ENCODE assay signal across 9 mouse cellular contexts in the genomic region with DNA sequence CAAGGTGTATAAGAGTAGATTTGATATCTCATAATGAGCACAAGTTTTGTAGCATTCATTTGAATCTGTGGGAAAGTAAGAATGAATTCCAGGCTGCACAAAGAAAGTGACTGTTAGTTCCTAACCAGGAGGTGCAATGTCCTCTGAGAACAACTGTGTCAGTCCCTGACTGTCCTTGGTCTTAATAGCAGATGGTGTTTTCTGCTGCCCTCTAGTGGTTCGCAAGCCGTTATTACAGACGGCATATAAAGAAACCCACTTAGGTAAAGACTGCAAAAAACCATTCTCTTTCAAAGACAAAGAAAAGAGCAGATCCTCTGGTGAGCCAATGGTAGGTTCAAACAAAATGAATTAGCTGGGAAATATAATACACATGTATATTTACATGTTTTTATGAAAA. TPM values are rescaled to one million over a fixed set of nuclear protein-coding genes. Genes with fewer than 3 reads are reported as not detected.
A peak's percentile ranks its signal among the peaks of the same experiment; 100 is the strongest.
DNase-seq lines count a peak whose midpoint lies in the region; ATAC-seq and TF ChIP-seq lines count a peak whose summit lies in the region.
"Had no signal": no experiment of that assay in that cellular context is flagged by ENCODE, and none has a peak within 500 bp of the region (broad histone marks: within the 10 kb centered on the region; RNA-seq: fewer than 3 reads in every experiment).

No protein-coding gene starts in this region.

- no peaks in the 10 kb centered on the region for H3K4me1 ChIP-seq in thymus, adult 2 months (replicated peaks; ENCODE audit: control insufficient read depth, insufficient read depth, low read length)
- H3K4me1 ChIP-seq in embryonic facial prominence, embryonic 10.5 days: no peaks in the 10 kb centered on the region
- no peaks in the 10 kb centered on the region for H3K4me1 ChIP-seq in intestine, embryonic 16.5 days (ENCODE audit: control insufficient read depth, insufficient read depth, low read length)
- no peaks in the 10 kb centered on the region for H3K4me1 ChIP-seq in stomach, embryonic 14.5 days (ENCODE audit: control insufficient read depth, insufficient read depth, low read length)

- TF ChIP-seq CTCF in thymus, adult 2 months (IDR thresholded peaks at IDR 0.05; ENCODE audit: borderline replicate concordance, control insufficient read depth, extremely low read depth, insufficient read depth, low read length, poor library complexity): no peak

- 0% methylated on average over 3 of the region's 3 CpGs for WGBS in thymus, adult 2 months
- 4% methylated on average over 3 of the region's 3 CpGs for WGBS in embryonic facial prominence, embryonic 10.5 days
- WGBS in intestine, embryonic 16.5 days: 1% methylated on average over 3 of the region's 3 CpGs
- WGBS in stomach, embryonic 14.5 days: 3% methylated on average over 3 of the region's 3 CpGs

- no peak overlapping the region for H3K27ac ChIP-seq in thymus, adult 2 months (ENCODE audit: control insufficient read depth, insufficient read depth, low read length)
- no peak overlapping the region for H3K27ac ChIP-seq in embryonic facial prominence, embryonic 10.5 days (replicated peaks)
- H3K27ac ChIP-seq in intestine, embryonic 16.5 days (ENCODE audit: low read length): no peak overlapping the region
- no peak overlapping the region for H3K27ac ChIP-seq in stomach, embryonic 14.5 days (ENCODE audit: low read length)

- peak; percentile 28 for DNase-seq in thymus, adult 2 months
- no peak for DNase-seq in thymus, adult 18-20 months
- peak; percentile 6 for DNase-seq in adrenal gland, adult 8-10 months
- peak; percentile 39 for DNase-seq in embryonic facial prominence, embryonic 10.5 days (ENCODE audit: low spot score)
- peak; percentile 59 for DNase-seq in lung, postnatal 36 days

- H3K4me2 ChIP-seq in intestine, embryonic 16.5 days (ENCODE audit: low read depth, low read length): no peak overlapping the region
- no peak overlapping the region for H3K4me2 ChIP-seq in stomach, embryonic 14.5 days (replicated peaks; ENCODE audit: low read depth, low read length)

- no peak overlapping the region for H3K4me3 ChIP-seq in thymus, adult 2 months (ENCODE audit: control insufficient read depth, insufficient read depth, low read length)
- no peak overlapping the region for H3K4me3 ChIP-seq in embryonic facial prominence, embryonic 10.5 days
- no peak overlapping the region for H3K4me3 ChIP-seq in intestine, embryonic 16.5 days (ENCODE audit: low read length)
- H3K4me3 ChIP-seq in stomach, embryonic 14.5 days (ENCODE audit: low read depth, low read length): no peak overlapping the region

- TF ChIP-seq POLR2A in thymus, adult 2 months (IDR thresholded peaks at IDR 0.05; ENCODE audit: control insufficient read depth, extremely low read depth, insufficient read depth, low read length, poor library complexity): no peak

- peak; percentile 64; the same call in 1 of the 2 replicates for ATAC-seq in intestine, embryonic 16.5 days
- ATAC-seq in stomach, embryonic 14.5 days (ENCODE audit: insufficient number of reproducible peaks, insufficient read depth, low FRiP score, low read depth): 0 out of 2 replicates have a peak, but pooled peaks have one; percentile 58

- no peak overlapping the region for H3K9ac ChIP-seq in intestine, embryonic 16.5 days (ENCODE audit: low read depth, low read length)
- no peak overlapping the region for H3K9ac ChIP-seq in stomach, embryonic 14.5 days (replicated peaks; ENCODE audit: low read depth, low read length)

- H3K36me3 ChIP-seq in thymus, adult 2 months (ENCODE audit: control insufficient read depth, insufficient read depth, low read length): no peaks in the 10 kb centered on the region
- no peaks in the 10 kb centered on the region for H3K36me3 ChIP-seq in embryonic facial prominence, embryonic 10.5 days (replicated peaks)
- no peaks in the 10 kb centered on the region for H3K36me3 ChIP-seq in intestine, embryonic 16.5 days (ENCODE audit: control insufficient read depth, insufficient read depth, low read length)
- peaks cover 9% of the 10 kb centered on the region; the same call in 1 of the 2 replicates for H3K36me3 ChIP-seq in stomach, embryonic 14.5 days (ENCODE audit: control insufficient read depth, insufficient read depth, low read length)

- H3K27me3 ChIP-seq in thymus, adult 2 months (ENCODE audit: control insufficient read depth, insufficient read depth, low read length): no peaks in the 10 kb centered on the region
- H3K27me3 ChIP-seq in embryonic facial prominence, embryonic 10.5 days (replicated peaks; ENCODE audit: low read depth, poor library complexity, severe bottlenecking): no peaks in the 10 kb centered on the region
- no peaks in the 10 kb centered on the region for H3K27me3 ChIP-seq in intestine, embryonic 16.5 days (replicated peaks; ENCODE audit: control insufficient read depth, insufficient read depth, low read length)
- H3K27me3 ChIP-seq in stomach, embryonic 14.5 days (ENCODE audit: control insufficient read depth, insufficient read depth, low read length): no peaks in the 10 kb centered on the region

- H3K9me3 ChIP-seq in embryonic facial prominence, embryonic 10.5 days: no peaks in the 10 kb centered on the region
- no peaks in the 10 kb centered on the region for H3K9me3 ChIP-seq in intestine, embryonic 16.5 days (ENCODE audit: control insufficient read depth, low read length)
- H3K9me3 ChIP-seq in stomach, embryonic 14.5 days (ENCODE audit: control insufficient read depth, low read depth, low read length): no peaks in the 10 kb centered on the region

RNA-seq across cellular contexts. Expression of gene Gucy1b1, which starts 45.3 kb away (rescaled TPM):
- 1.2 TPM in 2 replicates for polyA plus RNA-seq in thymus, adult 2 months (2012; rRNA removed)
- 10 to 100 TPM in 3 of 4 experiments, 1 to 10 TPM in 1; 8.1 to 12.4 (median 10.6) TPM for total RNA-seq in adrenal gland, adult 8-10 months (2022)
- polyA plus RNA-seq in embryonic facial prominence, embryonic 10.5 days (2016; fragmentation: Nextera tagmentation; extraction: Ambion mirVana): 3.2 and 3.5 TPM in 2 replicates
- polyA plus RNA-seq in intestine, embryonic 16.5 days (2015; fragmentation: Nextera tagmentation; extraction: Ambion mirVana): 55.3 and 59.7 TPM in 2 replicates
- polyA plus RNA-seq in stomach, embryonic 14.5 days (2014; fragmentation: Nextera tagmentation; extraction: Ambion mirVana): 64.6 and 69.3 TPM in 2 replicates

RNA-seq across cellular contexts. Expression of gene Asic5, which starts 47.1 kb away (rescaled TPM):
- polyA plus RNA-seq in thymus, adult 2 months (2012; rRNA removed): 0.08 and 0.20 TPM in 2 replicates
- total RNA-seq in adrenal gland, adult 8-10 months (2022): not detected
- polyA plus RNA-seq in embryonic facial prominence, embryonic 10.5 days (2016; fragmentation: Nextera tagmentation; extraction: Ambion mirVana): not detected in 2 replicates
- polyA plus RNA-seq in intestine, embryonic 16.5 days (2015; fragmentation: Nextera tagmentation; extraction: Ambion mirVana): 0.34 and 0.50 TPM in 2 replicates
- polyA plus RNA-seq in stomach, embryonic 14.5 days (2014; fragmentation: Nextera tagmentation; extraction: Ambion mirVana): not detected in 2 replicates
- total RNA-seq: heart, postnatal 36 days had no signal
- polyA plus RNA-seq: testis, adult 2 months had no signal

RNA-seq across cellular contexts. Expression of gene Tdo2, which starts 53.2 kb away (rescaled TPM):
- 1.1 and 2.3 TPM in 2 replicates for polyA plus RNA-seq in thymus, adult 2 months (2012; rRNA removed)
- total RNA-seq in adrenal gland, adult 8-10 months (2022): 1 to 10 TPM in 2 of 4 experiments, under 1 TPM in 1, not detected in 1; 0.40 to 3.5 (median 1.7) TPM
- 0.04 TPM in 1 of 2 replicates, not detected in the other for polyA plus RNA-seq in embryonic facial prominence, embryonic 10.5 days (2016; fragmentation: Nextera tagmentation; extraction: Ambion mirVana)
- polyA plus RNA-seq in intestine, embryonic 16.5 days (2015; fragmentation: Nextera tagmentation; extraction: Ambion mirVana): 1.1 and 1.4 TPM in 2 replicates
- 1.0 TPM in 2 replicates for polyA plus RNA-seq in stomach, embryonic 14.5 days (2014; fragmentation: Nextera tagmentation; extraction: Ambion mirVana)
- total RNA-seq: heart, postnatal 36 days had no signal

Comparison
In these comparisons a context has a peak if more than half of its experiments do, and no peak if none do; other contexts are left out.
1. DNase-seq: peak in thymus, adult 2 months (single experiment), adrenal gland, adult 8-10 months (single experiment), embryonic facial prominence, embryonic 10.5 days (single experiment) and lung, postnatal 36 days (single experiment); none in thymus, adult 18-20 months (0 of 2).
2. RNA of gene Gucy1b1, which starts 45.3 kb away (polyA plus RNA-seq): 64.6 to 69.3 TPM in stomach, embryonic 14.5 days and 55.3 to 59.7 TPM in intestine, embryonic 16.5 days; 3.2 to 3.5 TPM in embryonic facial prominence, embryonic 10.5 days and 1.2 TPM in thymus, adult 2 months; every median in the first group is over 10 times any median in the second.